7 mouse cellular contexts compared by ENCODE assay signal in the genomic region with DNA sequence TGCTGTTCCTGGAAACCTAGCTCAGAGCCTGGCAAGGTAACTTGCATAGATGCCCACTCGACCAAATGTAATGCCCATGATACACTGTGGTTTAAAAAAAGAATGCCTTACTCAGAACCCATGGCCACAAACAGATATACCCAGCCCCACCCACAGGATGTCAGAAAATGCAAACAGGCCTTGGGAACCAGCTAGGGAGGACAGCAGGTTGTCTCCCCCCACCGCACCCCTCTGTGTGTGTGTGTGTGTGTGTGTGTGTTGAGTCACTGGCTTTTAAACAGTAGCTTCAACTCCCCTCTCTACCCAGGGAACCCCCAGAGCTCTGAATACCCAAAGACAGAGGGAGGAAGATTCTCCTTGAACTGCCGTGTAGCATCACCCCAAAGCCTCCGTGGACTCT. TPM values are rescaled to one million over a fixed set of nuclear protein-coding genes. Genes with fewer than 3 reads are reported as not detected.
A peak's percentile ranks its signal among the peaks of the same experiment; 100 is the strongest.
DNase-seq lines count a peak whose midpoint lies in the region; ATAC-seq and TF ChIP-seq lines count a peak whose summit lies in the region.

No protein-coding gene starts in this region.

- H3K4me1 ChIP-seq in E14TG2a.4 (replicated peaks; ENCODE audit: low read depth, low read length) = peaks cover 66% of the 10 kb centered on the region
- peaks cover 12% of the 10 kb centered on the region for H3K4me1 ChIP-seq in hindbrain, embryonic 13.5 days (replicated peaks)

- no peak for ATAC-seq in hindbrain, embryonic 13.5 days (ENCODE audit: low FRiP score)

- peak overlapping the region; percentile 69 for H3K9ac ChIP-seq in hindbrain, embryonic 13.5 days

- H3K27ac ChIP-seq in hindbrain, embryonic 13.5 days = no peak overlapping the region

- peak overlapping the region; percentile 94 for H3K4me2 ChIP-seq in hindbrain, embryonic 13.5 days

- H3K4me3 ChIP-seq in E14TG2a.4 (replicated peaks; ENCODE audit: low read length) = peak overlapping the region; percentile 88
- peak overlapping the region; percentile 71 for H3K4me3 ChIP-seq in hindbrain, embryonic 13.5 days

- peaks cover 29% of the 10 kb centered on the region for H3K36me3 ChIP-seq in E14TG2a.4 (ENCODE audit: insufficient read depth, low read length)
- peaks cover 26% of the 10 kb centered on the region for H3K36me3 ChIP-seq in hindbrain, embryonic 13.5 days

- no peaks in the 10 kb centered on the region for H3K9me3 ChIP-seq in E14TG2a.4 (ENCODE audit: low read length)
- no peaks in the 10 kb centered on the region for H3K9me3 ChIP-seq in hindbrain, embryonic 13.5 days

- no peak for TF ChIP-seq CTCF in E14TG2a.4 (conservative IDR thresholded peaks at IDR 0.05; ENCODE audit: low read length)

- WGBS in hindbrain, embryonic 13.5 days = 45% methylated on average over 4 of the region's 4 CpGs

- peak; percentile 23 to 36 for DNase-seq in B cell, adult 2 months
- DNase-seq in lung, postnatal 4 days = peak; percentile 21 to 37
- DNase-seq in frontal cortex, postnatal 14 days (ENCODE audit: low spot score in 2 of 2) = no peak
- no peak for DNase-seq in left cerebral cortex, postnatal 4 days
- no peak for DNase-seq in left cerebral cortex, postnatal 10 days (ENCODE audit: extremely low spot score in 1 of 2, low spot score in 2 of 2)

- intact Hi-C loops in left cerebral cortex, postnatal 4 days (cut with DNase I) = no loop called here
- intact Hi-C loops in left cerebral cortex, postnatal 10 days (cut with DNase I) = no loop called here

- H3K27me3 ChIP-seq in E14TG2a.4 (ENCODE audit: insufficient read depth, low read length) = no peaks in the 10 kb centered on the region
- peaks cover 19% of the 10 kb centered on the region; the same call in 1 of the 2 replicates for H3K27me3 ChIP-seq in hindbrain, embryonic 13.5 days

RNA-seq across cellular contexts. Expression of gene Stpg1, which starts 1.3 kb away (rescaled TPM):
- 0.23 and 0.44 TPM in 2 replicates for polyA plus RNA-seq in hindbrain, embryonic 13.5 days (2015; fragmentation: Nextera tagmentation; extraction: Ambion mirVana)
- under 1 TPM; 0.16 to 0.24 TPM for total RNA-seq in left cerebral cortex, postnatal 4 days (2021)
- total RNA-seq in left cerebral cortex, postnatal 10 days (2021) = 1 to 10 TPM in 1 of 2 experiments, under 1 TPM in 1; 0.81 to 1.3 TPM

RNA-seq across cellular contexts. Expression of gene Nipal3, which starts 1.6 kb away (rescaled TPM):
- polyA plus RNA-seq in hindbrain, embryonic 13.5 days (2015; fragmentation: Nextera tagmentation; extraction: Ambion mirVana) = 6.5 and 7.8 TPM in 2 replicates
- total RNA-seq in left cerebral cortex, postnatal 4 days (2021) = 10 to 100 TPM; 35.4 to 44.1 TPM
- total RNA-seq in left cerebral cortex, postnatal 10 days (2021) = 10 to 100 TPM; 90.9 to 96.8 TPM

RNA-seq across cellular contexts. Expression of gene Rcan3, which starts 59.6 kb away (rescaled TPM):
- polyA plus RNA-seq in hindbrain, embryonic 13.5 days (2015; fragmentation: Nextera tagmentation; extraction: Ambion mirVana) = 31.2 and 31.8 TPM in 2 replicates
- 10 to 100 TPM; 55.4 to 69.4 TPM for total RNA-seq in left cerebral cortex, postnatal 4 days (2021)
- 10 to 100 TPM; 47.6 to 54.9 TPM for total RNA-seq in left cerebral cortex, postnatal 10 days (2021)

Comparison
In these comparisons a context has a peak if more than half of its experiments do, and no peak if none do; other contexts are left out.
1. DNase-seq: peak in B cell, adult 2 months (2 of 2) and lung, postnatal 4 days (2 of 2); none in frontal cortex, postnatal 14 days (0 of 2), left cerebral cortex, postnatal 4 days (single experiment) and left cerebral cortex, postnatal 10 days (0 of 2).